Mouse (Mus musculus): Measurements from ENCODE around the gene Sat1.

The Sat1 gene

DNA sequence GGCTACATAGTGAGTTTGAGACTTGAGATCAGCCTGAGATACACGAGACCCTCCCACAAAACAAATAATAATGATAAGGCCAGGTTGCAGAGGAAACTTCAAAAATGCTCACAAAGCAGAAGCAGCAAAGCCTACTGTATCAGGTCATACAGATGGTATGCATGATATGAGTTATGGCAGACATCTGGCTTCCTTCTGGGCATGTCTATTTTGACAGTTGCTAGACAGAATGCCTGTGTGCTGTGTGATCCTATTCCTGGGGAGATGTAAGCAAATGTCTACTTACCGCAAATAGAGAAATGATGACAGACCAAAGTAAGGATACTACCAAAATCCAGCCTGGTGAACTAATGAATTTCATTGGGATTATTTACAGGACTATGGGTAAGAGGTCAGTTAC lies 49.9 kb downstream of the Sat1 start:
- no peak for DNase-seq (ENCODE audit: low spot score in 2 of 2)

DNA sequence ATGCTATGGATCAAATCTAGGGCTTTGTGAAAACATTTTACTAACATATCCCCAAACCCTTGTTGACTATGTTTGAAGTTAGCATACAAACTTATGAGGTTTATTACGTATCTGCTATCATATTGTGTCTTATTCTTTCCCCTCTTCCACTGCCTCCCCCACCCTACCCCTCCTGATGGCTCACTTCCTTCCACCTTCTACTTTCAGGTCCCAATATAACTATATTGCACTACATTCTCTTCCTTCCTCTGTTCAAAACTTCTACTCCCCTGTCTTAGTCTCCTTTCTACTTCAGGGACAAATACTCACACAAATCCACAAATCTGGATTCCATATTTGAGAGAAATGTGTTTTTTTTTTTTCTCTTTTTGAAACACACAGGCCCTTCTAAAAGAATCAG lies 52.7 kb downstream of the Sat1 start:
- no peak for DNase-seq (ENCODE audit: low spot score in 2 of 2)
